Mouse (Mus musculus) liver, embryonic 14.5 days (tissue): ENCODE data around the gene Trim2. TPM values are rescaled to one million over a fixed set of nuclear protein-coding genes. Genes with fewer than 3 reads are reported as not detected.

Experiments
- ATAC-seq: fragments of 200-750 bp; cut with Nextera tagmentation; 2 replicates; pipeline ENCODE4 v1.8.0; 2017; ENCODE audit warnings: moderate number of reproducible peaks, mild to moderate bottlenecking, moderate library complexity; ENCODE audit not compliant: insufficient read depth
- DNase-seq, 3 experiments: peaks; one replicate each; pipeline ENCODE4 v3.0.0-alpha.2; 2012 to 2013; ENCODE audit warnings: low read depth in 3 of 3, low spot score in 3 of 3
- H3K27ac ChIP-seq: fragments of 300-500 bp; sonication (generic); 2 replicates; pipeline ENCODE4 v1.5.1; 2014; ENCODE audit warnings: moderate library complexity, mild to moderate bottlenecking, control low read depth, inconsistent platforms
- H3K27me3 ChIP-seq: fragments of 300-500 bp; sonication (generic); 2 replicates; pipeline ENCODE4 v1.6.1; 2014; ENCODE audit warnings: mild to moderate bottlenecking, low read length, moderate library complexity; ENCODE audit not compliant: control insufficient read depth, insufficient read depth
- H3K36me3 ChIP-seq: fragments of 300-500 bp; sonication (generic); replicated peaks from 2 replicates; pipeline ENCODE4 v1.6.1; 2014; ENCODE audit warnings: low read depth; ENCODE audit not compliant: control insufficient read depth, insufficient read depth
- H3K4me1 ChIP-seq, 2 experiments: fragments of 200-500 bp in 1 of 2; fragments of 300-500 bp in 1 of 2; sonication (generic) in 1 of 2; replicated peaks; 2 replicates each; pipeline ENCODE4 v1.6.1; 2012 to 2014; ENCODE audit warnings: antibody characterized with exemption in 1 of 2, inconsistent platforms in 1 of 2, low read length in 1 of 2; ENCODE audit not compliant: control insufficient read depth in 2 of 2, insufficient read depth in 2 of 2
- H3K4me2 ChIP-seq: fragments of 300-500 bp; sonication (generic); 2 replicates; pipeline ENCODE4 v1.6.1; 2014; ENCODE audit warnings: low read depth, mild to moderate bottlenecking, control low read depth, moderate library complexity
- H3K4me3 ChIP-seq, 2 experiments: fragments of 200-500 bp in 1 of 2; fragments of 300-500 bp in 1 of 2; sonication (generic) in 1 of 2; 2 replicates each; pipeline ENCODE4 v1.5.1; 2012 to 2014; ENCODE audit warnings: low read depth in 2 of 2, low read length in 2 of 2, mild to moderate bottlenecking in 2 of 2, control low read depth in 1 of 2, inconsistent platforms in 1 of 2, moderate library complexity in 1 of 2; ENCODE audit not compliant: insufficient read depth in 1 of 2
- H3K9ac ChIP-seq: fragments of 300-500 bp; sonication (generic); replicated peaks from 2 replicates; pipeline ENCODE4 v1.6.1; 2014; ENCODE audit warnings: mild to moderate bottlenecking, control low read depth, moderate library complexity
- H3K9me3 ChIP-seq: fragments of 300-500 bp; sonication (generic); 2 replicates; pipeline ENCODE4 v1.6.1; 2016; ENCODE audit warnings: low read length, mixed read lengths; ENCODE audit not compliant: control insufficient read depth
- CTCF ChIP-seq: IDR thresholded peaks from 2 replicates; pipeline ENCODE4 v1.5.1; 2016; ENCODE audit warnings: antibody characterized with exemption, low read depth, control low read depth
- EP300 ChIP-seq: IDR thresholded peaks from 2 replicates; pipeline ENCODE4 v1.6.1; 2016; ENCODE audit warnings: antibody characterized with exemption, low read depth
- WGBS: fragments of 180-500 bp; shearing (Covaris S2); extraction: QIAGEN DNeasy Blood & Tissue Kit; methylation state at CpG from one replicate; pipeline ENCODE4 v1.1.7; 2014; ENCODE audit not compliant: insufficient replicate concordance; 5-methylcytosine and 5-hydroxymethylcytosine counted together
- polyA plus RNA-seq, 2 experiments: library from polyadenylated mRNA; depleted of rRNA in 1 of 2; stranded (reverse) in 1 of 2; unstranded in 1 of 2; fragments of >200 nt; fragmentation: Nextera tagmentation in 1 of 2; extraction: Ambion mirVana in 1 of 2; gene quantifications; 2 replicates each; pipeline versions ENCODE4 v1.2.1 to v1.2.3; 2012 to 2014

Gene Trim2
- polyA plus RNA-seq, 2 experiments = 2.5 to 3.5 TPM

DNA sequence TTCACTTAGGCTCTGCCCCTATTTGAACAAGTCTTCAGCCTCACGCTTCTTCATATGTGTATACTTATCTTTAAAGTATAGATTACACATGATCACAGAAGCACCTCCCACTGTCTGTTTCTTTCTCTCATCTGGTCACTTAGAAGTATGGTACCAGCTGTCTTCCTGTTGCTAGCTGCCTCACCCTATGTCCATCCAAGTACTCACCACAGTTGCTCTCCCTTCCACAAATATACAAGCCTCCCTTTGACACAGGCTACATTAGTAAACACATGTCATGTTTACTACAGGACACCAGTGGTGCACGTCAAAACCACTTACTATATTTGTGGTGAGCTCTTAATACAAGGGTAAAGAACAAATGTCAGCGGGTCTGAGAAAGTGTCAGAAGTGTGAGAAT lies 175.3 kb downstream of the Trim2 start:
- Histone ChIP-seq H3K27me3 (no peaks in the 10 kb centered on the region), H3K27ac (no peak overlapping the region), H3K4me3 (no peak overlapping the region), H3K36me3 (no peaks in the 10 kb centered on the region), H3K9ac (no peak overlapping the region), H3K9me3 (no peaks in the 10 kb centered on the region), H3K4me2 (no peak overlapping the region), H3K4me1 (peaks cover 6 to 16% of the 10 kb centered on the region in 2 experiments)
- TF ChIP-seq CTCF = no peak
- no peak for TF ChIP-seq EP300
- 72% methylated on average over 3 of the region's 3 CpGs for WGBS
- ATAC-seq = no peak
- DNase-seq = no peak

DNA sequence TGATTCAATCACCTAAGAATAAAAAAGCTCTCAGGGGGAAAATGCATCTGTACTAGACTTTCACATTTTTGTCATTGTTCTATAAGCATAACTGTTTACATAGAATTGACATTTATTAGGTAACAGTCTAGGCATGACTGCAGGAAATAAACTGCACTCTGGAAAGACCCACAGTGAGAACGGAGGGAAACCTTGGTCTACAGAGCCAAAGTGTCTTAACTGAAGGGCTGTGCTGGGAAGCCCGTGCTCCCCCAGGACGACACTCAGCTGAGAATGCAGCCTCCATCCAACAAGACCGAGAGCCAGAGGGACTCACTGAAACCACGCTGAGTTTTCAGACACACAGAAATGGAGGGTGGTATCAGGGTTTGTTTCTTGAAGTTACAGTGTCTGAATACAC lies 175.9 kb downstream of the Trim2 start:
- DNase-seq (no peak), ATAC-seq (no peak)
- Histone ChIP-seq H3K4me2 (no peak overlapping the region), H3K9me3 (no peaks in the 10 kb centered on the region), H3K36me3 (no peaks in the 10 kb centered on the region), H3K27me3 (no peaks in the 10 kb centered on the region), H3K4me3 (no peak overlapping the region), H3K27ac (no peak overlapping the region), H3K9ac (no peak overlapping the region), H3K4me1 (peaks cover 4 to 11% of the 10 kb centered on the region in 2 experiments)
- WGBS = 69% methylated on average over 5 of the region's 5 CpGs
- no peak for TF ChIP-seq CTCF
- TF ChIP-seq EP300 = no peak

DNA sequence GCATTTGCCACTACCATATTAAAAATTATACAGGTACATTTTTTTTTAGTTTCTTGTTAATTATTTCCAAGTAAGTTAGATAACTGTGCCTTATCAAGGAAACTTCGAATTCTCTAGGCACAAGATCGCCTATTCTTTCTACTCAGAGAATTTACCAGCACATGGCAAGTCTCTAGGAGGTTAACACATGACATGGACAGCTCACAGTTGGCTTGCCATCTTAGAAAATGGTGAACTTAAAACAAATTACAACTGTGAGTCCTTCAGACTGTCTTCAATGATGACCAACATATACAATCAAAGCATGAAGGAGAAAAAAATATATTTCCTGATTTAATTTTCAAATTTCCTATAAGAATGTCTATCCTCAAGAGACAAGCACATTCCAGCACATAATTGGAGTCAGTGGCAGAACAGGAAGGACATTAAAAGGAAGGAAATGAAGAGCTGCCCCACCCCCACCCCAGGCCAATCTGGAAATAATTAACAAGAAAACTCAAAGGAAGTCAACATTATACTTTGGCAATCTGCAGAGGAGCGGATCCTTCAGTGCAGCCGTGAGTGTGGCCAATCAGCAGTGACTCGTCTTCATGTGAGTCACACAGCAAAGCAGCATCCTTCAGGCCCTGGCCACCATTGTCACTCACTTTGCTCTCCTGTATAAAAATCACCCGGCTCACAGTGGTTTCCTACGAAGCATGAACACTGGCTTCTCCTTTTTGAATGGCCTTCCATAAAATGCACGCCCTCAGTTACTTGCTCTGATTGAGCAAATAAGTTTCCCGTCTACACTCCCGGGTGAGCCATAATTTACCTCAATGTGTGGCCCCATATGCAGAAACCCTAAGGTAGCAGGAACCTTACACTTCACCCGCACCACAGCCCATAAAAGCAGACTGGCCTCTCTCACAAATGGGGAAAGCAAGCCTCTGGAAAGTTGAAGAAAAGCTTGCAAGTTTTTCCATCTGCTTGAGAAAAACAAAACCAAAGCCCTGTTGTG lies 177.5 kb downstream of the Trim2 start:
- 49% methylated on average over 11 of the region's 11 CpGs for WGBS
- TF ChIP-seq CTCF (no peak), EP300 (no peak)
- H3K9me3 ChIP-seq = no peaks in the 10 kb centered on the region
- H3K9ac ChIP-seq = no peak overlapping the region
- H3K27me3 ChIP-seq = no peaks in the 10 kb centered on the region
- H3K27ac ChIP-seq = no peak overlapping the region
- peaks cover 0 to 9% of the 10 kb centered on the region in 2 experiments; a peak in 2 of 4 replicates for H3K4me1 ChIP-seq
- DNase-seq = no peak
- no peak overlapping the region for H3K4me2 ChIP-seq
- no peak for ATAC-seq
- H3K36me3 ChIP-seq = no peaks in the 10 kb centered on the region
- no peak overlapping the region for H3K4me3 ChIP-seq

DNA sequence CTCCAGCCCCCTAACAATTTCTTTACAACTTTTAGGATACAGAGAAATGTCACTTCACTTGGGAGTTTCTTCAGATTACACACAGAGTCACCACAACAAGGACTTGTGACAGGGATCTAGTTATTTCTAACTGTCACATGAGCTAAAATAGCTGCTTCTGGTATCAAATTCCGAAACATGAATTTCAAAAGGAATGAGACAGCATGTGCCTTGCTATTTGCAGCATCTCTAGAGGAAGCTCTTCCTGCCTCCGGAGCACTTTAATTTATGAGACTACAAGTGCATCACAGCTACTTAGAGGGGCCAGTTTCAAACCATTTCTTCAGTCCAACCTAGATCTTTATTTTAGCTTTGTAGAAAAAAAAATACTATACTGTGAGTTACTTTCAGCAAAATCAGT lies 179.2 kb downstream of the Trim2 start:
- Histone ChIP-seq H3K27ac (no peak overlapping the region), H3K9ac (no peak overlapping the region), H3K4me1 (peaks cover 0 to 9% of the 10 kb centered on the region in 2 experiments; a peak in 2 of 4 replicates), H3K9me3 (no peaks in the 10 kb centered on the region), H3K4me3 (no peak overlapping the region), H3K27me3 (no peaks in the 10 kb centered on the region), H3K36me3 (no peaks in the 10 kb centered on the region), H3K4me2 (no peak overlapping the region)
- WGBS = 64% methylated on average over 2 of the region's 2 CpGs
- ATAC-seq = no peak
- TF ChIP-seq EP300 (no peak), CTCF (no peak)
- no peak for DNase-seq

DNA sequence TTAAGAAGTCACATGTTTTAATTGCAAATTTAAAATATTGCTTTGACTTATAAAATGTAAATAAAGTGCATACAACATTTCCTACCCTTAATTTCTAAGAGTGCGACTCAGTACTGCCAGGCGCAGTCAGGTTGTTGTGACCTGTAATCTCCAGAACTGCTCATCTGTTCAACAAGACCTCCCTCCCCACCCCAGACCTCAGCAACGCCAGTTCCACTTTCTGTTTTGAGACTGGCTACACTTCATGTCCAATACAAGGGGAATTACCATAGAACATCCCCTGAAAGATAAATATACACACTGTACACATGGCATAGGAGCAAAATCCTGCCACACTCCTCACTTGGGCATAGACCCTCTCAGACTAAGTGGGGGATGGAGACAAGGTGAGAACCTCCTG lies 180.0 kb downstream of the Trim2 start:
- ATAC-seq (no peak), DNase-seq (no peak)
- Histone ChIP-seq H3K4me3 (no peak overlapping the region), H3K9me3 (no peaks in the 10 kb centered on the region), H3K27me3 (no peaks in the 10 kb centered on the region), H3K4me1 (peaks cover 0 to 9% of the 10 kb centered on the region in 2 experiments; a peak in 2 of 4 replicates), H3K9ac (no peak overlapping the region), H3K27ac (no peak overlapping the region), H3K4me2 (no peak overlapping the region), H3K36me3 (no peaks in the 10 kb centered on the region)
- no peak for TF ChIP-seq CTCF
- TF ChIP-seq EP300 = no peak
- WGBS = 66% methylated on average over 3 of the region's 3 CpGs
